Mouse (Mus musculus) lung, postnatal 10 days (tissue): ENCODE results near the gene Nop10.

Source experiments
- DNase-seq: peaks from one replicate; pipeline ENCODE4 v3.0.0; 2021

Gene Nop10

GRCm38 (mm10) chr2:112261748-112262653, at the start of gene Nop10:
Nop10 (plus strand) TSS chr2:112261926.
- DNase-seq, result peak; percentile 88

- peak; percentile 21 for DNase-seq
Measured at GRCm38 (mm10) chr2:112215977-112216376, 45.7 kb upstream of the Nop10 start.

GRCm38 (mm10) chr2:112217614-112218013, 44.1 kb upstream of the Nop10 start:
- DNase-seq, result no peak

- DNase-seq, result no peak
Measured at GRCm38 (mm10) chr2:112220880-112221279, 40.8 kb upstream of the Nop10 start.

GRCm38 (mm10) chr2:112222607-112223006, 39.1 kb upstream of the Nop10 start:
- DNase-seq, result no peak

- no peak for DNase-seq
Measured at GRCm38 (mm10) chr2:112224356-112224755, 37.4 kb upstream of the Nop10 start.

GRCm38 (mm10) chr2:112232623-112233022, 29.1 kb upstream of the Nop10 start:
- DNase-seq, result no peak

- DNase-seq, result no peak
Measured at GRCm38 (mm10) chr2:112236620-112237019, 25.1 kb upstream of the Nop10 start.

GRCm38 (mm10) chr2:112238006-112238405, 23.7 kb upstream of the Nop10 start:
- no peak for DNase-seq

GRCm38 (mm10) chr2:112239212-112239934, 22.4 kb upstream of the Nop10 start, which contains the start of gene Lpcat4:
Lpcat4 (plus strand) TSS chr2:112239468.
- DNase-seq, result peak; percentile 93

- DNase-seq, result peak; percentile 27
Measured at GRCm38 (mm10) chr2:112239935-112240721, 21.6 kb upstream of the Nop10 start.

GRCm38 (mm10) chr2:112241787-112242186, 19.9 kb upstream of the Nop10 start:
- DNase-seq, result no peak

GRCm38 (mm10) chr2:112245307-112245706, 16.4 kb upstream of the Nop10 start:
- no peak for DNase-seq

- DNase-seq, result no peak
Measured at GRCm38 (mm10) chr2:112246193-112246592, 15.5 kb upstream of the Nop10 start.

GRCm38 (mm10) chr2:112247323-112247722, 14.4 kb upstream of the Nop10 start:
- no peak for DNase-seq

GRCm38 (mm10) chr2:112249780-112250453, 11.8 kb upstream of the Nop10 start:
- DNase-seq, result no peak

GRCm38 (mm10) chr2:112254675-112255515, 6.8 kb upstream of the Nop10 start:
- DNase-seq, result no peak

GRCm38 (mm10) chr2:112259241-112259962, 2.3 kb upstream of the Nop10 start, which contains the start of gene Nutm1:
Nutm1 (minus strand) TSS chr2:112259291.
- DNase-seq, result peak; percentile 30

- DNase-seq, result no peak
Measured at GRCm38 (mm10) chr2:112262779-112263295, 1.1 kb downstream of the Nop10 start.

GRCm38 (mm10) chr2:112264364-112264763, 2.6 kb downstream of the Nop10 start:
- no peak for DNase-seq
